Mouse (Mus musculus): ENCODE measurements around the gene Mogat2. TPM values are rescaled to one million over a fixed set of nuclear protein-coding genes. Genes with fewer than 3 reads are reported as not detected.

The Mogat2 gene
- total RNA-seq, 1 experiment = 22.9 TPM

GRCm38 (mm10) chr7:99267897-99268505 lies 29.6 kb upstream of the Mogat2 start:
- peak overlapping the region; percentile 57 to 60 for H3K4me3 ChIP-seq (ENCODE audit: insufficient read depth in 1 of 2, low read depth in 1 of 2, low read length in 2 of 2, poor library complexity in 1 of 2, severe bottlenecking in 1 of 2)
- H3K9ac ChIP-seq (ENCODE audit: insufficient read depth, low read depth, low read length, poor library complexity, severe bottlenecking) = peak overlapping the region; percentile 54
- no peak overlapping the region for H3K27ac ChIP-seq (ENCODE audit: insufficient read depth, low read depth, low read length, poor library complexity, severe bottlenecking)
- H3K9me3 ChIP-seq (ENCODE audit: control insufficient read depth, insufficient read depth, low read depth, low read length) = no peaks in the 10 kb centered on the region
- peaks cover 3 to 20% of the 10 kb centered on the region in 2 experiments; a peak in 3 of 4 replicates for H3K4me1 ChIP-seq (ENCODE audit: control insufficient read depth in 2 of 2, insufficient read depth in 2 of 2, low read length in 2 of 2, poor library complexity in 1 of 2)
- TF ChIP-seq ZC3H11A (IDR thresholded peaks at IDR 0.05; ENCODE audit: borderline replicate concordance, low read depth, low read length) = no peak
- TF ChIP-seq CHD2 (IDR thresholded peaks at IDR 0.05; ENCODE audit: low read depth, low read length) = no peak
- TF ChIP-seq MAFK (IDR thresholded peaks at IDR 0.05; ENCODE audit: insufficient read depth, low read depth, low read length) = no peak
- no peak for TF ChIP-seq ZNF384 (IDR thresholded peaks at IDR 0.05; ENCODE audit: low read depth, low read length)
- TF ChIP-seq HCFC1 (IDR thresholded peaks at IDR 0.05; ENCODE audit: borderline replicate concordance, insufficient read depth, low read length) = no peak
- in situ Hi-C loops (cut with MboI; ENCODE audit: low sequenced_read_pairs in 2 of 2, unreplicated experiment in 2 of 2) = no loop called here
- 0 out of 2 replicates have a peak, but pooled peaks cover 2% of the 10 kb centered on the region for H3K36me3 ChIP-seq (ENCODE audit: control insufficient read depth, insufficient read depth, low read length, poor library complexity, severe bottlenecking)
- no peak for DNase-seq (ENCODE audit: low read depth, low spot score)

DNA sequence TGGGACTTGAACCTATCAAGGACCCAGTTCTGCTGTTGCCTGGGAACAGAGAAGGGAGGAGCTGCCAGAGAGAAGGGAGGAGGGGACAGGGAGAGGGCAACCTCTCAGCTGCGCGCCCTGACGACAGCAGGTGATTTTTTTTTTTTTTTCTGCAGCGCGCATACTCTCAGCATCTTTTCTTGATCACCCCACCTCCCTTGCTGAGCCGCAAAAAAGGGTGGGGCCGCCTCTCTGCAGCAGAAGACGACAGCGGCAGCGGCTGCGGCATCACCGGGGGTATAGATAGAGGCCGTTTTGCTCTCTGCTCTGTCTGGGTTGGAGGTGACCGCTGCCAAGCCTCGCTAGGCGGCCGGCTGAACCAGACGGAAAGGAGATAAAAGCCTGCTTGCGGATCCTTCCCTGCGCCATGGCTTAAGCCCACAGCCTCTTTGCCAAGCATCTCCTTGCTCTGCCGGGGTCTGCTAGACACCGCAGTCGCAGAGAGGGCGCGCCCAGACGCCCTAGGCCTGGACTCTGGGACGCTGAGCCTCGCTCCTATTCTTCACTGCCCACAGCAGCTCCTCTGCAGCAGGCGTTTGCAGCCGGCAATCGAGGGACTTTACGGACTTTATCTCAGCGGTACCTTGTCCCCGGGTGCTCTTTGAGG lies 29.0 kb upstream of the Mogat2 start, which contains the start of gene Map6:
TSS of gene Map6 (plus strand) at position 197 of the 646 bp plus-strand sequence.
- Histone ChIP-seq H3K9me3 (ENCODE audit: control insufficient read depth, insufficient read depth, low read depth, low read length) (no peaks in the 10 kb centered on the region), H3K4me3 (ENCODE audit: insufficient read depth in 1 of 2, low read depth in 1 of 2, low read length in 2 of 2, poor library complexity in 1 of 2, severe bottlenecking in 1 of 2) (peak within 1 kb of the TSS; percentile 57 to 60), H3K9ac (ENCODE audit: insufficient read depth, low read depth, low read length, poor library complexity, severe bottlenecking) (peak within 1 kb of the TSS; percentile 54; the same call in 1 of the 2 replicates), H3K27ac (ENCODE audit: insufficient read depth, low read depth, low read length, poor library complexity, severe bottlenecking) (no peak within 1 kb of the TSS), H3K4me1 (ENCODE audit: control insufficient read depth in 2 of 2, insufficient read depth in 2 of 2, low read length in 2 of 2, poor library complexity in 1 of 2) (peaks cover 3 to 20% of the 10 kb centered on the region in 2 experiments; a peak in 3 of 4 replicates), H3K36me3 (ENCODE audit: control insufficient read depth, insufficient read depth, low read length, poor library complexity, severe bottlenecking) (0 out of 2 replicates have a peak, but pooled peaks cover 2% of the 10 kb centered on the region)
- DNase-seq (ENCODE audit: low read depth, low spot score) = no peak
- in situ Hi-C loops (cut with MboI; ENCODE audit: low sequenced_read_pairs in 2 of 2, unreplicated experiment in 2 of 2) = no loop called here
- TF ChIP-seq ZNF384 (IDR thresholded peaks at IDR 0.05; ENCODE audit: low read depth, low read length) (peak; percentile 94), HCFC1 (IDR thresholded peaks at IDR 0.05; ENCODE audit: borderline replicate concordance, insufficient read depth, low read length) (no peak)

GRCm38 (mm10) chr7:99264597-99264996 lies 26.2 kb upstream of the Mogat2 start:
- Histone ChIP-seq H3K9ac (ENCODE audit: insufficient read depth, low read depth, low read length, poor library complexity, severe bottlenecking) (no peak overlapping the region), H3K36me3 (ENCODE audit: control insufficient read depth, insufficient read depth, low read length, poor library complexity, severe bottlenecking) (no peaks in the 10 kb centered on the region), H3K9me3 (ENCODE audit: control insufficient read depth, insufficient read depth, low read depth, low read length) (no peaks in the 10 kb centered on the region), H3K4me1 (ENCODE audit: control insufficient read depth in 2 of 2, insufficient read depth in 2 of 2, low read length in 2 of 2, poor library complexity in 1 of 2) (peaks cover 0 to 14% of the 10 kb centered on the region in 2 experiments; a peak in 2 of 4 replicates), H3K27ac (ENCODE audit: insufficient read depth, low read depth, low read length, poor library complexity, severe bottlenecking) (no peak overlapping the region), H3K4me3 (ENCODE audit: insufficient read depth in 1 of 2, low read depth in 1 of 2, low read length in 2 of 2, poor library complexity in 1 of 2, severe bottlenecking in 1 of 2) (no peak overlapping the region)
- DNase-seq (ENCODE audit: low read depth, low spot score) = no peak
- TF ChIP-seq ZNF384 (IDR thresholded peaks at IDR 0.05; ENCODE audit: low read depth, low read length) (no peak), CHD2 (IDR thresholded peaks at IDR 0.05; ENCODE audit: low read depth, low read length) (no peak)
- in situ Hi-C loops (cut with MboI; ENCODE audit: low sequenced_read_pairs in 2 of 2, unreplicated experiment in 2 of 2) = no loop called here

DNA sequence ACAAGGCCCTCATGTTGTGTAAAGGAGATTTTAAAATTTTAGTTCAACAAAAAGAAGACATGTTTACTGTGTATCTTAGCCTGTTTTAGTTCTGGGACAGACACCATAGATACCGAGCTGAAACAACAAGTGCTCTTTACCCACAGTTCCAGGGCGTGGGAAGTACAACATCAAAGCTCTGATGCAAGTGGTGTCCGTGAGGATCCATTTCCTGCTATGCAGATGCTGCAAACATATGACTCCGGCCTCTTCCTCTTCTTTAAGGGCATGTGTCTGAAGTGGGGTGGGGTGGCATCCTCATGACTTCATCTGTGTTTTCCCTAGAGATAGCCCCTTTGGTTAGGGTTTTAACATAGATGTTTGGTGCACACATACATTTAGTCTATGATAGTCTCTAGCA lies 25.1 kb upstream of the Mogat2 start:
- in situ Hi-C loops (cut with MboI; ENCODE audit: low sequenced_read_pairs in 2 of 2, unreplicated experiment in 2 of 2) = no loop called here
- no peak for DNase-seq (ENCODE audit: low read depth, low spot score)
- Histone ChIP-seq H3K9me3 (ENCODE audit: control insufficient read depth, insufficient read depth, low read depth, low read length) (no peaks in the 10 kb centered on the region), H3K9ac (ENCODE audit: insufficient read depth, low read depth, low read length, poor library complexity, severe bottlenecking) (no peak overlapping the region), H3K27ac (ENCODE audit: insufficient read depth, low read depth, low read length, poor library complexity, severe bottlenecking) (no peak overlapping the region), H3K4me3 (ENCODE audit: insufficient read depth in 1 of 2, low read depth in 1 of 2, low read length in 2 of 2, poor library complexity in 1 of 2, severe bottlenecking in 1 of 2) (no peak overlapping the region), H3K4me1 (ENCODE audit: control insufficient read depth in 2 of 2, insufficient read depth in 2 of 2, low read length in 2 of 2, poor library complexity in 1 of 2) (peaks cover 0 to 8% of the 10 kb centered on the region in 2 experiments; a peak in 1 of 4 replicates), H3K36me3 (ENCODE audit: control insufficient read depth, insufficient read depth, low read length, poor library complexity, severe bottlenecking) (no peaks in the 10 kb centered on the region)
- TF ChIP-seq HCFC1 (IDR thresholded peaks at IDR 0.05; ENCODE audit: borderline replicate concordance, insufficient read depth, low read length) = no peak
- TF ChIP-seq CHD2 (IDR thresholded peaks at IDR 0.05; ENCODE audit: low read depth, low read length) = no peak

DNA sequence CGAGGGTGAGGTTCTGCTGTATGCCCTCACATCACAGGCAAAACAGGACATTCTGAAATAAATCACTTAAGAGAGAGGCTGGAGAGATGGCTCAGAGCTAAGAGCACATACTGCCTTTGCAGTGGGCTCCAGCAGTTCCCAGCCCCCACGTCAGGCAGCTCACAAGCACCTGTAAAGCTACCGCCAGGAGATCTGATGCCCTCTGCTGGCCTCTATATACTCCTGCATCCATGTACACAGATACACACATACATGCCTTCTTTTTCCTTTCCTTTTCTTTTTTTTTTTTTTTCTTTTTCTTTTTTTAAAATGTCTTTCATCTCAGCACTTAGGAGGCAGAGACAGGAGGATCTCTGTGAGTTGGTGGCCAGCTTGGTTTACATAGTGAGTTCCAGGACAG lies 23.5 kb upstream of the Mogat2 start:
- in situ Hi-C loops (cut with MboI; ENCODE audit: low sequenced_read_pairs in 2 of 2, unreplicated experiment in 2 of 2) = no loop called here
- Histone ChIP-seq H3K36me3 (ENCODE audit: control insufficient read depth, insufficient read depth, low read length, poor library complexity, severe bottlenecking) (no peaks in the 10 kb centered on the region), H3K9ac (ENCODE audit: insufficient read depth, low read depth, low read length, poor library complexity, severe bottlenecking) (no peak overlapping the region), H3K27ac (ENCODE audit: insufficient read depth, low read depth, low read length, poor library complexity, severe bottlenecking) (no peak overlapping the region), H3K9me3 (ENCODE audit: control insufficient read depth, insufficient read depth, low read depth, low read length) (no peaks in the 10 kb centered on the region), H3K4me1 (ENCODE audit: control insufficient read depth in 2 of 2, insufficient read depth in 2 of 2, low read length in 2 of 2, poor library complexity in 1 of 2) (peaks cover 0 to 8% of the 10 kb centered on the region in 2 experiments; a peak in 1 of 4 replicates), H3K4me3 (ENCODE audit: insufficient read depth in 1 of 2, low read depth in 1 of 2, low read length in 2 of 2, poor library complexity in 1 of 2, severe bottlenecking in 1 of 2) (peak overlapping the region in 1 of 2 experiments; percentile 43; a peak in 1 of 4 replicates)
- DNase-seq (ENCODE audit: low read depth, low spot score) = no peak
- TF ChIP-seq ZC3H11A (IDR thresholded peaks at IDR 0.05; ENCODE audit: borderline replicate concordance, low read depth, low read length) (no peak), ZNF384 (IDR thresholded peaks at IDR 0.05; ENCODE audit: low read depth, low read length) (0 out of 2 replicates have a peak, but pooled peaks have one; percentile 28)
